Mouse (Mus musculus): ENCODE data around the gene Hoxb5. TPM values are rescaled to one million over a fixed set of nuclear protein-coding genes. Genes with fewer than 3 reads are reported as not detected.

The Hoxb5 gene
- polyA plus RNA-seq, 1 experiment = not detected

- DNase-seq (ENCODE audit: extremely low spot score in 1 of 2, low spot score in 1 of 2) = no peak
Measured at GRCm38 (mm10) chr11:96316696-96317607, 13.8 kb downstream of the Hoxb5 start.

- DNase-seq (ENCODE audit: extremely low spot score in 1 of 2, low spot score in 1 of 2) = no peak
Measured at GRCm38 (mm10) chr11:96317608-96318367, 14.7 kb downstream of the Hoxb5 start, which contains the start of gene Hoxb4. TSS of gene Hoxb4 (plus strand) at chr11:96318267.

- no peak for DNase-seq (ENCODE audit: extremely low spot score in 1 of 2, low spot score in 1 of 2)
Measured at GRCm38 (mm10) chr11:96318368-96319070, 15.4 kb downstream of the Hoxb5 start.

GRCm38 (mm10) chr11:96319071-96319902 is 16.2 kb downstream of the Hoxb5 start:
- no peak for DNase-seq (ENCODE audit: extremely low spot score in 1 of 2, low spot score in 1 of 2)

- DNase-seq (ENCODE audit: extremely low spot score in 1 of 2, low spot score in 1 of 2) = no peak
Measured at GRCm38 (mm10) chr11:96319910-96320309, 16.8 kb downstream of the Hoxb5 start.

GRCm38 (mm10) chr11:96320688-96321087 is 17.6 kb downstream of the Hoxb5 start:
- no peak for DNase-seq (ENCODE audit: extremely low spot score in 1 of 2, low spot score in 1 of 2)

- no peak for DNase-seq (ENCODE audit: extremely low spot score in 1 of 2, low spot score in 1 of 2)
Measured at GRCm38 (mm10) chr11:96321846-96322245, 18.7 kb downstream of the Hoxb5 start.

- DNase-seq (ENCODE audit: extremely low spot score in 1 of 2, low spot score in 1 of 2) = no peak
Measured at GRCm38 (mm10) chr11:96322738-96323137, 19.6 kb downstream of the Hoxb5 start.

- DNase-seq (ENCODE audit: extremely low spot score in 1 of 2, low spot score in 1 of 2) = no peak
Measured at GRCm38 (mm10) chr11:96323154-96323553, 20.0 kb downstream of the Hoxb5 start, which contains the start of gene Hoxb3. TSS of gene Hoxb3 (plus strand) at chr11:96323326.

- no peak for DNase-seq (ENCODE audit: extremely low spot score in 1 of 2, low spot score in 1 of 2)
Measured at GRCm38 (mm10) chr11:96324125-96324524, 21.0 kb downstream of the Hoxb5 start.

GRCm38 (mm10) chr11:96324965-96325364 is 21.8 kb downstream of the Hoxb5 start:
- DNase-seq (ENCODE audit: extremely low spot score in 1 of 2, low spot score in 1 of 2) = no peak

GRCm38 (mm10) chr11:96325747-96326212 is 22.6 kb downstream of the Hoxb5 start:
- DNase-seq (ENCODE audit: extremely low spot score in 1 of 2, low spot score in 1 of 2) = no peak

- no peak for DNase-seq (ENCODE audit: extremely low spot score in 1 of 2, low spot score in 1 of 2)
Measured at GRCm38 (mm10) chr11:96326705-96327104, 23.6 kb downstream of the Hoxb5 start.

GRCm38 (mm10) chr11:96327122-96327521 is 24.0 kb downstream of the Hoxb5 start:
- DNase-seq (ENCODE audit: extremely low spot score in 1 of 2, low spot score in 1 of 2) = no peak

GRCm38 (mm10) chr11:96327750-96328149 is 24.6 kb downstream of the Hoxb5 start:
- DNase-seq (ENCODE audit: extremely low spot score in 1 of 2, low spot score in 1 of 2) = no peak

- no peak for DNase-seq (ENCODE audit: extremely low spot score in 1 of 2, low spot score in 1 of 2)
Measured at GRCm38 (mm10) chr11:96328605-96329004, 25.5 kb downstream of the Hoxb5 start.

- no peak for DNase-seq (ENCODE audit: extremely low spot score in 1 of 2, low spot score in 1 of 2)
Measured at GRCm38 (mm10) chr11:96332105-96332504, 29.0 kb downstream of the Hoxb5 start.

GRCm38 (mm10) chr11:96332618-96333032 is 29.5 kb downstream of the Hoxb5 start:
- DNase-seq (ENCODE audit: extremely low spot score in 1 of 2, low spot score in 1 of 2) = no peak

GRCm38 (mm10) chr11:96333241-96334001 is 30.3 kb downstream of the Hoxb5 start:
- DNase-seq (ENCODE audit: extremely low spot score in 1 of 2, low spot score in 1 of 2) = no peak
